Mouse (Mus musculus): ENCODE data around the gene Bcl9. TPM values are rescaled to one million over a fixed set of nuclear protein-coding genes. Genes with fewer than 3 reads are reported as not detected.

Bcl9 gene
- total and polyA plus RNA-seq, 3 experiments: 1.1 to 13.5 (median 3.3) TPM

DNA sequence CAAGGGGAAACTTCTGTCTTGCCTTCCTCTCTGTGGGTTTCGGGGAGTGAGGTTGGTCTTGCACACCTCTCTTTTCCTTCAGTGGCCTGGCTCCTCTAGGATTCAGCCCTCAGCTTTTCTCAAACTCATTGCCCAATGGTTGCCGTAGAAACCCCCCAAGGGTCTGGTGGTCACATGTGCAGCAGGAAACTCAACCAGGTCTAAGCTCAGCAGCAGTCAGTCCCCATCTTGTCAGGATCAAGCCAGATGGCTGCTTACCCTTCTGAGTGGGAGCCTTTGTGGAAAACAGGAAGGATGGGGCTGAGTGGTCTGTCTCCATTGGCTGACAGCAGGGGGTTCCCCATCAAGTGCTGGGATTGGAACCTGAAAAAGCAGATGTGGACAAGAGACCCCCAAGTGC is 15.7 kb upstream of the Bcl9 start:
- no peaks in the 10 kb centered on the region for H3K36me3 ChIP-seq (replicated peaks in 1 of 2; ENCODE audit: control insufficient read depth in 1 of 2, insufficient read depth in 1 of 2, low read length in 1 of 2)
- H3K4me2 ChIP-seq (ENCODE audit: insufficient read depth, low read depth, poor library complexity, severe bottlenecking): no peak overlapping the region
- in situ Hi-C loops (cut with MboI; ENCODE audit: low pct_ligation_motif_present, low pct_unique_long_range_greater_than_20kb, low sequenced_read_pairs) (no loop called here), dilution Hi-C loops (cut with MboI; ENCODE audit: extremely low pct_ligation_motif_present, extremely low pct_unique_long_range_greater_than_20kb, low sequenced_read_pairs) (no loop called here)
- H3K4me1 ChIP-seq (ENCODE audit: control insufficient read depth in 1 of 2, insufficient read depth in 2 of 2): peaks cover 0 to 10% of the 10 kb centered on the region in 2 experiments; a peak in 1 of 4 replicates
- no peaks in the 10 kb centered on the region for H3K27me3 ChIP-seq (replicated peaks)
- no peak overlapping the region for H3K9ac ChIP-seq (ENCODE audit: insufficient read depth, low read depth)
- H3K4me3 ChIP-seq (replicated peaks in 1 of 3; ENCODE audit: low read depth in 2 of 3, low read length in 2 of 3, poor library complexity in 1 of 3): no peak overlapping the region
- H3K79me2 ChIP-seq (replicated peaks; ENCODE audit: control insufficient read depth, extremely low read depth, insufficient read depth, poor library complexity, severe bottlenecking): no peaks in the 10 kb centered on the region
- TF ChIP-seq TCF12 (IDR thresholded peaks at IDR 0.05; ENCODE audit: low read depth, low read length) (no peak), CHD1 (IDR thresholded peaks at IDR 0.05; ENCODE audit: low read depth, low read length) (no peak), E2F4 (IDR thresholded peaks at IDR 0.05; ENCODE audit: insufficient replicate concordance, low read depth, low read length) (no peak), MEF2A (IDR thresholded peaks at IDR 0.05; ENCODE audit: borderline replicate concordance, low read depth, low read length) (no peak), CHD2 (IDR thresholded peaks at IDR 0.05; ENCODE audit: low read length) (no peak), USF2 (conservative IDR thresholded peaks at IDR 0.05; ENCODE audit: low read depth, low read length) (no peak), RAD21 (IDR thresholded peaks at IDR 0.05; ENCODE audit: low read depth, low read length) (no peak), ZNF384 (IDR thresholded peaks at IDR 0.05; ENCODE audit: low read depth, low read length) (no peak), ZC3H11A (IDR thresholded peaks at IDR 0.05; ENCODE audit: low read depth, low read length) (no peak), UBTF (IDR thresholded peaks at IDR 0.05; ENCODE audit: low read depth, low read length) (no peak), JUND (conservative IDR thresholded peaks at IDR 0.05; ENCODE audit: low read depth, low read length) (no peak)
- H3K9me3 ChIP-seq (replicated peaks; ENCODE audit: low read length): no peaks in the 10 kb centered on the region
- no peak overlapping the region for H3K27ac ChIP-seq (ENCODE audit: insufficient read depth, low read depth)
- DNase-seq (ENCODE audit: extremely low read depth): no peak

DNA sequence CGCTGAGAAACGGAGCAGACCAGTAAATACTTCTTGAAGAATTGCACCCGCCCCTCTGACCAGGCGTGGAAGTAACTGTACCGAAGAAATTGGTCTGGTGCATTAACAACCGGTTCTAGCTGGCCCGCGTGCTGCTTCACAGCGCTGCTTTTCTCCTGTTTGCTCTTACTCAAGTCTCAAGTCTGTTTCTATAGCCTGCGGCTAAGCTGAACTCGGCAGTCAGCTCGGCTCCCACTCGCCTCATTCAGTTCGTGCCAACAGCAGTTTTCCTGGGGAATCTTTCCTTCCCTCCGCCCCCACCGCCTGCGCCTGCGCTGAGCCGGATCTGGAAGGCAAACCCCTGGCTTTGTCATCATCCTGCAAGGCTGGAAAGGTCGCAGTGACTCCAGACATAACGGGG is 14.3 kb upstream of the Bcl9 start:
- no peak overlapping the region for H3K9ac ChIP-seq (ENCODE audit: insufficient read depth, low read depth)
- H3K36me3 ChIP-seq (replicated peaks in 1 of 2; ENCODE audit: control insufficient read depth in 1 of 2, insufficient read depth in 1 of 2, low read length in 1 of 2): no peaks in the 10 kb centered on the region
- dilution Hi-C loops (cut with MboI; ENCODE audit: extremely low pct_ligation_motif_present, extremely low pct_unique_long_range_greater_than_20kb, low sequenced_read_pairs): no loop called here
- H3K4me1 ChIP-seq (ENCODE audit: control insufficient read depth in 1 of 2, insufficient read depth in 2 of 2): peaks cover 0 to 10% of the 10 kb centered on the region in 2 experiments; a peak in 1 of 4 replicates
- TF ChIP-seq USF1 (IDR thresholded peaks at IDR 0.05; ENCODE audit: low read depth, low read length): no peak
- TF ChIP-seq NRF1 (IDR thresholded peaks at IDR 0.05; ENCODE audit: low read depth, low read length): no peak
- no peak for TF ChIP-seq MXI1 (IDR thresholded peaks at IDR 0.05; ENCODE audit: low read depth, low read length)
- TF ChIP-seq EP300 (IDR thresholded peaks at IDR 0.05; ENCODE audit: low read length): no peak
- TF ChIP-seq ZC3H11A (IDR thresholded peaks at IDR 0.05; ENCODE audit: low read depth, low read length): no peak
- TF ChIP-seq USF2 (conservative IDR thresholded peaks at IDR 0.05; ENCODE audit: low read depth, low read length): no peak
- no peak for TF ChIP-seq HCFC1 (IDR thresholded peaks at IDR 0.05; ENCODE audit: low read depth, low read length)
- TF ChIP-seq PAX5 (IDR thresholded peaks at IDR 0.05; ENCODE audit: low read length): no peak
- TF ChIP-seq ELF1 (IDR thresholded peaks at IDR 0.05; ENCODE audit: low read depth, low read length): no peak
- no peak for TF ChIP-seq SMC3 (IDR thresholded peaks at IDR 0.05; ENCODE audit: low read depth, low read length)
- TF ChIP-seq MAZ (IDR thresholded peaks at IDR 0.05; ENCODE audit: low read depth, low read length): no peak
- no peaks in the 10 kb centered on the region for H3K79me2 ChIP-seq (replicated peaks; ENCODE audit: control insufficient read depth, extremely low read depth, insufficient read depth, poor library complexity, severe bottlenecking)
- H3K27ac ChIP-seq (ENCODE audit: insufficient read depth, low read depth): no peak overlapping the region
- H3K27me3 ChIP-seq (replicated peaks): no peaks in the 10 kb centered on the region
- H3K4me3 ChIP-seq (replicated peaks in 1 of 3; ENCODE audit: low read depth in 2 of 3, low read length in 2 of 3, poor library complexity in 1 of 3): no peak overlapping the region
- DNase-seq (ENCODE audit: extremely low read depth): no peak
- H3K4me2 ChIP-seq (ENCODE audit: insufficient read depth, low read depth, poor library complexity, severe bottlenecking): no peak overlapping the region
- H3K9me3 ChIP-seq (replicated peaks; ENCODE audit: low read length): no peaks in the 10 kb centered on the region
- in situ Hi-C loops (cut with MboI; ENCODE audit: low pct_ligation_motif_present, low pct_unique_long_range_greater_than_20kb, low sequenced_read_pairs): no loop called here

All from CH12.LX (cell line).